Mouse (Mus musculus) embryo, embryonic 10.5 days (tissue): Measurements from ENCODE around the gene Senp3.
A peak's percentile ranks its signal among the peaks of the same experiment; 100 is the strongest.

Experiments
- DNase-seq: peaks from one replicate; pipeline ENCODE4 v3.0.0-alpha.2; 2015; ENCODE audit warnings: low spot score

Senp3 gene

DNA sequence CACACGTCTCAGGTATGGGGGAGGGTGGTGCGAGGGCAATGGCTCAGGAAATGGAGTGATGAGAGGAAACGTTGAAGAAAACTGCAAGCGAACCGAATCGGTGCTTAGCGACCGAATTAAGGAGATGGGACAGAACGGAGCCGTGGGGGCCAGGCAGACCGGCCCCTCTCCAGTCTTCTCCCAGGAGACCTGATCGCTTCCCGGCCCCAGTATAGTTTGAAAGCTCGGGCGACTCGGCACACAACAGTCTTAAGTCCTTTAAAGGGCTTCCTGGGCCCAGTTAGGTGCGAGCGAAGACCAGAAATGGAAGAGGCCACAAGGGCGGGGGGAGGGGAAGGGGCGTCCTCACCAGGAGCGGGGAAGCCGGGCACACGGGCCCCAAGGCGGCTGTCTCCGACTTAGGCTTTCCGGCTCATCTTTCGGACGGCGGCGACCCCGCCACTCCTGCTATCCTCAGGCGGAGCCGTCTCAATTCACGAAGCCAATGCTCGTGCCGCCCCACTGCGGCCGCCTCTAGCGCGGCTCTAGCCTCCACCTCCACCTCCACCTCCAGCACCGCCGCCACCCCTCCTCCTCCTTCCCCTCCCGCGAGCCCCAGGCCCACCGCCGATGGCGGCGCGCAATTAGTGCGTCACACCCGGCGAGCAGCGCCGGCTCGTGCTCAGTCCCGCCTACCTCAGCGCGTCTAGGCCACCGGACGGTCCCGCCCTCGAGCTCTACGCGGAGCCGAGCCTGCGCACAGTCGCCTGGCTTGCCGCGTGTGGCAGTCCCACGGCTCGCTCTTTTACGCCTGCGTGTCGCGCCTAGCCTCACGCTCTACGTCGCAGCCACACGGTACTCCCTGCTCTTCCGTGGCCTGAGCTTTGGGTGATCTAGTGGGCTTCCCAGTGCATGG is at the start of gene Senp3:
Gene Senp3, minus strand, starts transcription at position 771 of the 895 bp plus-strand sequence.
- DNase-seq = peak; percentile 97

DNA sequence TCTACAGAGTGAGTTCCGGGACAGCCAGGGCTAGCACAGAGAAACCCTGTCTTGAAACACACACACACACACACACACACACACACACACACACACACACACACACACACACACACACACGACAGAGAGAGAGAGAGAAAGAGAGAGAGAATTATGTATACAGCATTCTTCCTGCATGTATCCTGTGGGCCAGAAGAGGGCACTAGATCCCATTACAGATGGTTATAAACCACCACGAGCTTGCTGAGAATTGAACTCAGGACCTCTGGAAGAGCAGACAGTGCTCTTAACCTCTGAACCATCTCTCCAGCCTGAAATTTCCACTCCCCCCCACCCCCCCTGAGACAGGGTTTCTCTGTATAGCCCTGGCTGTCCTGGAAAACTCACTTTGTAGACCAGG is 49.5 kb upstream of the Senp3 start:
- peak; percentile 16 for DNase-seq

DNA sequence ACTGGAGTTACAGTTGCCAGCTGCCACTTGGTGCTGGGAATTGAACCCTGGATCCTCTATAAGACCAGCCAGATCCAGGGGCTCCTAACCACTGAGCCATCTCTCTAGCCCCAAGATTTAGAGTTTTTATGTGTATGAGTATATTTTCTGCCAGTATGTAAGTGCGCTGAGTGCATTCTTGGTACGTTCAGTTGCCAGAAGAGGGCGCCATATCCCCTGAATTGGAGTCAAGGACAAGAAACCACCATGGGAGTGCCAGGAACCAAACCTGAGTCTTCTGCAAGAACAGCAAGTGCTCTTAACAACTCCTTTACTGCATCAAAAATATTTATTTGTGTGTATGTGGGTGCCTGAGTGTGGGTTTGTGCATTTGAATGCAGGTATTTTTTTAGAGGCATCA is 47.2 kb upstream of the Senp3 start:
- peak; percentile 77 for DNase-seq

DNA sequence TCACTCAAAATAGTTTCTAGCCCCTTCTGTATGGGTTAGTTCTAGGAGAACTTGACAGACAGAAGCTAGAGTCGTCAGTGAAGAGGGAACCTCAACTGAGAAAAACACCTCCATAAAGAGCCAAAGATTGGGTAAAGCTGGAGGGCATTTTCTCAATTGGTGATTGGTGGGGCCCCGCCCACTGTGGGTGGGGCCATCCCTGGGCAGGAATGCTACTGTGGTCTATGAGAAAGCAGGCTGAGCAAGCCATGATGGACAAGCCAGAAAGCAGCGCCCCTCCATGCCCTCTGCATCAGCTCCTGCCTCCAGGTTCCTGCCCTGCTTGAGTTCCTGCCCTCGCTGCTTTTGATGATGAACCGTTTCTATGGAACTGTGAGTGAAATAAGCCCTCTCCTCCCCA is 44.1 kb upstream of the Senp3 start:
- peak; percentile 17 for DNase-seq

DNA sequence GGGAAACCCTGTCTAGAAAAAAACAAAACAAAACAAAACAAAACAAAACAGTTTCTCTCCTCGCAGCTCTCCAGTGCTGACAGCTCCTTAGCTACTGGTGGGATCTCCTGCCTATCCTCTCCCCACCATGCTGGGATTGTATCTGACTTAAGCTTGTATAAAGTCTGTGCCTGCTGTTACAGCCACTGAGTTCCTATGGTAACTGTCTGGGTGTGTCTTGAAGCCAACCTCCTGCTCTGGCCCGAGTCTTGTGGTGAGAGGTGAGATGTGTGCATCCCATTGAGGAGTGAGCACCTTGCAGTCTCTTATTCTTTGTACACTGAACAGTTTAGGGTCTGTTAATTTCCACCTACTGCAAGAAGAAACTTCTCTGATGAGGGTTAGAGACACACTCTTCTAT is 41.2 kb upstream of the Senp3 start:
- no peak for DNase-seq

DNA sequence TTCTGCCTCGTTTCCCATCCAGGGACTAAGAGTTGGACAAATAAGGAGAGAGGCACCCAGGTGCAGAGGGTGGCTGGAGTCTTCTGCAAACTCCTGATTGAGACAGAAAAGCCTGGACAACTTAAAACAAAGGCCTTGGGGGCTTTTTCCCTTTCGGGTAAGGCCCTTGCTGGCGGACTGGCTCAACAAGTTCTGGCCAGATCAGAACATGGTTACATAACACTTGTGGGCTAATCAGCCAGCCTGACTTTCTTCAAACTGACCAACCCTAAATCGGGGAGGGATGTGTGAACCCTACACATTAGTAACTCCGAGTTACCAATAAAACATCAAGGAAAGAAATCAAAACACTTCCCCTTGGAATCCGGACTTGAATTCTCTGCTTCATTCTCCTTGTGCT is 39.0 kb upstream of the Senp3 start:
- no peak for DNase-seq

DNA sequence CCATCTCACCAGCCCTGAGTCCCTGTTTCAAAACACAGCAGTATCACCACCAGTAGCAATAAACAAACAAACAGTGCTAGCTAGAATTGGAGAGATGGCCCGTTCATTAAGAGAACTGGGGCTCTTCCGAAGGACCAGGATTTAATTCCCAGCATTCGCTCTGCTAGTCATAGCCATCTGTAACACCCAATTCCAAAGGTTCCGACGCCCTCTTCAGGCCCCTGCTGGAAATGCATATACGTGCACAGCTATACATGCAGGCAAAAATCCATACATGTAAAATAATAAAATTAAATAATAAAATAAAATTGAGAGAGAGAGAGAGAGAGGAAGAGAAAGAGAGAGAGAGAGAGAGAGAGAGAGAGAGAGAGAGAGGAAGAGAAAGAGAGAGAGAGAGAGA is 37.5 kb upstream of the Senp3 start:
- peak; percentile 17 for DNase-seq

DNA sequence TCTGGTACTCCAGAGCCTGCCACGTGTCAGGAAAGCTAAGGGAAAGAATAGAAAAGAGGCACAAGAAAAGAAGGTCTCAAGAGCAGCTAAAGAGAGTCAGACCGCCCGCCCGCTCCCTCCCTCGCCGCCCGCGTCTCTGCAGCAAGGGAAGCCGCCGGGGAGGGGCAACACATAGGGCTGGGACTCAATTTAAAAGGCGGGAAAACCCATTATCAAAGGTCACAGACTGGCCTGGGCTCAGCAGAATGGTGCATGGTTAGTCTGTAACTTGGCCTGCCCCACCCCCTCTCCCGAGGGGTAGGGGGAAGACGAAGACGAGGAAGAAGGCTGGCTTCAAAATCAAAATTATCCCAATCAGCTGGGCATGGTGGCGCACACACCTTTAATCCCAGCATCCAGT is 36.8 kb upstream of the Senp3 start:
- DNase-seq = peak; percentile 38

DNA sequence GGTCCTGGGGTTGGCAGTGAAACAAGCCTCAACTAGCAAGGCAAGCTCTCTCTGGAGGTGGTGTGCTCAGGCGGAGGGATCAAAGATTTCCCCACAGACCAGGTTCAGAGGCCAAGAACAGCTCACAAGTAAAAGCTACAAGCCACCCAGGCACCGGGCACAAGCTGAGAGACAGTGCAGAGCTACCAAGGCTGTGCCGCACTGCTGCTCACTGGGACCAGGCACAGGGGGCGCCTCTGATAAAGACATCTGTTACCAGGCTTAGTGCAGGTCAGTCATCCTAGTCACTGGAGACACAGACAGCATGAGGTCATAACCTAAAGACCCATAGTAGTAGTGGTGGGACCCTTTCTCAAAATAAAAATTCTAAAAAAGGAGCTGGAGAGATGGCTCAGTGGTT is 35.1 kb upstream of the Senp3 start:
- DNase-seq = peak; percentile 6

DNA sequence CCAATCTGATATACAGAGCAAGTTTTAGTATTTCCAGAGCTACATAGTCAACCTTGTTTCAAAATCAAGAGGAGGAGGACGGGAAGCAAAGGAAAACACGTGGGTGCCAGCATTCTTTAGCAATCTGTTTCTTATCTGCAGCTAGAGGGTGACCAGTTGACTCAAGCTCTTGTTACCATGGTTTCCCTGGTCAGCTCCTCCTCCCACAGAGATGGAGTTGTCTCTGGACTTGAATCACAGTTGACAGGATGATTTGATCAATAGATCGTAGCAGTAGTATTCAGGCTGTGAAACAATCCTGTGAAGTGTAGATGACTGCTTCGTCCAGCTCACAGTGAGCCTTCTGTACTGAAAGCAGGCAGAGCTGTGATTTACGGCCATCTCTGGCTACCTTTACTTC is 34.0 kb upstream of the Senp3 start:
- DNase-seq = peak; percentile 72

DNA sequence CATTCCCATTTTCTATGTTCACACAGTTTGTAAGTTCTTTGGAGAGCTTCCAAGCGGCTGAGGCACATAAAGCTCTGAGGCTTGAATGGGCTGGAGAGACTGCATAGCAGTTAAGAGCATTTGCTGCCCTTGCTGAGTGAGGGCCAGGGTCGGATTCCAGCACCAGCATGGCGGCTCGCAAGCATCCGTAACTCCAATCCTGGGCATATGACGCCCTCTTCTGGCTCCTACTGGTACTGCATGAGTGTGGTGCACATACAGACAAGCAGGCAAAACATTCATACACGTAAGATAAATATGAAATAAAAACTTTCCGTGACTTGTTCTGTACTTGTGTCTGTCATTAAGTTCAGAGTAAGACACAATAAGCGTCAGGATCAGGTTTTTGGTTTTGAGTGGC is 33.6 kb upstream of the Senp3 start:
- peak; percentile 51 for DNase-seq

DNA sequence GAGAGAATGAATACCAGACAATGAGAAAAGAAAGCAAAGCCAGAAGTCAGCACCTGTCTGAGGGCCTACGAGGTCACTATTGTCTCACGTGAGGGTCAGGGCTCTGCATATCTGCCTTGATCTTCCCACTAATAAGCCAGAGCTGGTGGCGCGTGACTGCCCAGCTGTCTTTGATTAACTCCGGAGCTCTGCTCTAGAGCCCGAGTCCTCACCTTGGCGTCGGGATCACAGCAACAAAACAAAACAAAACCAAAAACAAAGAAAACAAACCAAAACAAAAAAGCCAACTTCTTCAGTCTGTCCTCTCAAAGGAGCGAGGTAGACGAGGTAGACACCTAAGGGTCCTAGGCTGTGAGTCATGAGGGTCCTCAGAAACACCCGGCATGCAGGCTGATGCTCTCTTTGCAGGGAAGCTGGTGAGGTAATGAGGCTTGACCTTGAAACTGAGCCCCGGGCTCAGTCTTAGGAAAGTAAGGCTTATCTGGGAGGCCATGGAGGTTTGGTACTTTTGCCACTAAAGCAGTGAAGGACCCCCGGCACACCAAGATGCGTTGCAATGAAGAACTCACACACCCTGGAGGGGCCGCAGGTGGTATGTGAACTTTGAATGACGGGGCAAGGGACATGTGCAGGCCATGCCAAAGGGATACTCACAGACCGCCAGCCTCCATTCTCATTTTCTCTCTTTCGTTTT is 32.9 kb upstream of the Senp3 start:
- peak; percentile 76 for DNase-seq

DNA sequence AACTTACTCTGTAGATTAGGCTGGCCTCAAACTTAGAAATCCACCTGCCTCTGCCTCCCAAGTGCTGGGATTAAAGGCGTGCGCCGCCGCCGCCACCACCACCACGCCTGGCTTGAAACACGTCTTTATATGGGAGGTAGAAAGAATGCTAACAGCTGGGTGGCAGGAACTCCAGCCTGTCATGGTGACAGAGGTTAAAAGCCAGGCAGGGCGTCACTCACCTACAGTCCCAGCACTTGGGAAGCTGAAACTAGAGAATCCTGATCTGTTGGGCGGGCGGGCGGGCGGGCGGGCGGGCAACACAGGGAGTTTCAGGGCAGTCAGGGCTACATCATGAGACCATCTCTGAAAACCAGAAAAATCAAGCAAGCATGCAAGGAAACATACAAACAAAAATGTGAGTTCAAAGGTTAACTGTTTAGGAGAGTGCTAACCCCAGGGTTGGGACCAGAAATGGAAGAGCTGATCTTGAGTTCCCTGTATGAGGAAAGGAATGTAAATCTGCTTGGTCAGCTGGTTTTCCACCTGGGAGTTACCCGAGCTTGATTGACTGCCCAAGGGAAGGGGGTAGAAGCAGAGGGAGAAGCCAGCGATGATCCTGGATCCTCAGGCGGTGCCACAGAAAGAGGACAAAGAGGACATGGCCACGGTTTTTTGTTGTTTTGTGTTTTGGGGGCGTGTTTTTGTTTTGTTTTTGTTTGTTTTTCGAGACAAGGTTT is 31.2 kb upstream of the Senp3 start:
- DNase-seq = peak; percentile 48

DNA sequence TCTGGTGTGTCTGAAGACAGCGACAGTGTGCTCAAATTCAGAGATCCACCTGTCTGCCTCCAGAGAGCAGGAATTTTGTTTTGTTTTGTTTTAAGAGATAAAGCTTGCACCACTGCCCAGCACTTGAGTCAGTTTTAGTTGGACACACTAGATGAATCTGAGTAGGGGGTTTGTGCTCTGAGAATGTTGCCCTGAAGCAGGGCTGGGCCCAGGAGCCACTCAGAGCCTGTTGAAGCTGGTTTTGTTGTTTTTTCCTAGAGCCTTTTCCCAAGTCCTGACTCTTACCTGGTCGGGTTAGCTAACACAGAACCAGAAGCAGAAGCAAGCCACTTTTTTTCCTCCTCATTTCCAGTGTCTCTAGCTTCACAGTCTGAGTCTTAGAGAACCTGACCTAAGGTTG is 29.2 kb upstream of the Senp3 start:
- DNase-seq = no peak

DNA sequence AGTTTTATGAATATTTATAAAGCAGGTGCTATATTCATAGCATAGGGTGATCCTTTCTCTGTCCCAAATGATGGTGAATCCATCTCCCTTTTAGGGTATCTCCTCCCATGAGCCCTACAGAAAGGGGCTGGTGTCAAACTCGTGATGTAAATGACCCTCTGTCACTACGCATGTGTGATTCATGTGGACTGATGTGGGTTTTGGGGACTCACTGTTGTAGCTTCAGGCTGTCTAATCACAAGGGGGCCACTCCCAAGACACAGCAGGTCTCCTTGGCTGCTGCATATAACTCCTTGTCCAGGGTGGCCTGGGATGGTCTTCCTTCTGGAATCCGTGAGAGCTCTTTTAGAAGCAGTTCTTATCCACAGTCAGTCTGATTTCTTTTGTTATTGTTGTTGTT is 28.6 kb upstream of the Senp3 start:
- no peak for DNase-seq

DNA sequence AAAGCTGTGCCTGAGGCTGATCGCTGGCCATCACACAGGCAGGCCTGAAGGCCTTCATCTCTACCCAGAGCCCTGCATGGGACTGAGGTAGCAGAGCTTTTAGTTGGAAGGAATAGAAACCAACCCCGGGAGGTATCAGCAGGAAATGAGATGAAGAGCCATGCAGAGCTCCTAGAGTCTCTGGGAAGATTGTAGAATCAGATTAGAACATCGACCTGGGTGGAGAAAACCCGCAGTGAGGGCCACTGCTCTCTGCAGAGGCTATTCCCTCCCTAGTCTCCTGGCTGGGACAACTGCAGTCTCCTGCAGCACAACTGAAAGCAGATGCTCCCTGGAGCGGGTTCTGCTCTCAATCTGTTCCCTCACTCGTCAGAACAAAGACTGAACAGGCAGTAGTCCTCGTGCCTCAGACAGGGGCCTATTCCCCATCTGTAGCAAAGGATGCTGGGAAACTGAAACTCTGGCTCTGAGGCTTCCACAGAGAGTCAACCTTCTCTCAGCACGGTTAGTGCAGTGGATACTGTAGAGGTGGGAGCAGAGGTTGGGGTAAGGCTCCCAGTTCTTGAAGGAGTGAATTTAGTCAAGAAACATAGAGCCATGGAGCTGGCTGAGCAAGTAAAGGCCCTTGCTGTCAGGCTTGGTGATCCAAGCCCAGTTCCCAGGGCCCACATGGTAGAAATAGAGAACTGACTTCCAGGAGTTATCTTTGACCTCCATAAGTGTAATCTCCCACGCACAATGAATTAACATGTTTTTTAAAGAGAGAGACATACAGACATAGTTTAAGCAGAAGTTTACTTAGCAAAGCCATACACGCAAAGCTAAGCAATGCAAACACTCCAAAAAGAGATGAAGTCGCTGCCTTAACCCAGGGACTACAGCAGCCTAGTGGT is 27.9 kb upstream of the Senp3 start:
- no peak for DNase-seq

DNA sequence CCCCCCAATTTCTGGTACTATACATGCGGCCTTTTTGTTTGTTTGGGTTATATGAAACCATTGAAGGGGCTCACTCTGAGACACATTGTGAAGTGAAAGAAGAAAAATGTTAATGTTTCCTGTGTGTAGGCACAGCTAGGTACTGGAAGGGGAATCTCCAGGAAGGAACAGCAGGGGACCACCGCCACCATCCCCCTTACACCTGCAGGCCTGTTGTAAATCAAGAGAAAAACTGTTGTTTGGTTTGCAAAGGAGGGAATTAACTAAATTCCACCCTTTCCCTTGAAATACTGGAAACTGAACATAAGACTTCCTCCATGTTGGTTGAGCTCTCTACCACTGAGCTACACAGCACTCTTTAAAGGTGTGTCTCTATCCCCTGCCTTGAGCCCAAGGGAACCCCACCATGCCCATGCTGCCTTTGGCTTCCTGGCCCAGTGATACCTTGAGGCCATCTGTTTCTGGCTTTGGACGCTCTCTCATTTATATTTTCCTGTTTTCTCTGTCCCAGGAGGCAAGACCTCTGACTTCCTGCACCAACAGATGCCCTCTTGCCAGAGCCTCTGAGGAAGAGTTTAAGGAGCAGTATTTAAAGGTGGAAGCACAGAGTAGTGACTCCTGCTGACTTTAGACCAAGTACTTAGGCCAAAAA is 26.9 kb upstream of the Senp3 start:
- DNase-seq = no peak

DNA sequence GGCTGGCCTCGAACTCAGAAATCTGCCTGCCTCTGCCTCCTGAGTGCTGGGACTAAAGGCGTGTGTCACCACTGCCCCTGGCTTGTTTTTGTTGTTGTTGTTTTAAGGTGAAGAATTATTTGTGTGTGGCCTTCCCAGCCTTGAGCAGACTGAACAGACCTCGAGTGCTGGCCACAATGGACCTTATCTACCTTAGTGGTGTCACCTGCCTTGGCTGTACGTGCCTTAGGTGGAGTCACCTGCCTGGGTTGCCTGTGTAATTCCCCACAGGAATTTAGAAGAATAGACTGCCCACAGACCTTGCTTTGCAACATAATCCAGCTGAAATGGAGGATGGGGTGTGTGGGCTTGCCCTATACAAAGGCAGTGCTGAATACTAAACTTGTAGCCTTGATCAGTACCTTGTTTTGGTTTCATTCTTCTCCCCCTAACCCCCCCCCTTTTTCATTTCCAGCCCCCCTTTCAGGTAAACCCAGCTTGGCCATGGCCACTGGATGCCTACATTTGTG is 26.0 kb upstream of the Senp3 start:
- no peak for DNase-seq

DNA sequence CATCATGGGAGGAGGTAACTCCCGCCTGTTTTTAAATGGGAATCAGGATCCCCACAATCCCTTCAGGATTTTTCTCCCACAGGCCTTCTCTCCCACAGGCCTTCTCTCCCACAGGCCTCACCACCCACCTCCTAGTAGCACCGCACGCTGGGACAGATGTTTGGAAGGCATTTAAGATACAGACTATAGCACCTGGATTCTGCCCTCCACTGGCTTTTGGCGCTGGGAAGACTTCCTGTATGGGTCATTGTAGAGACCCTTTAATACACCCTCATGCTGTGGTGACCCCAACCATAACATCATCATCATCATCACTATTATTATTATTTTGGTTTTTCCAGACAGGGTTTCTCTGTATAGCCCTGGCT is 25.6 kb upstream of the Senp3 start:
- no peak for DNase-seq

DNA sequence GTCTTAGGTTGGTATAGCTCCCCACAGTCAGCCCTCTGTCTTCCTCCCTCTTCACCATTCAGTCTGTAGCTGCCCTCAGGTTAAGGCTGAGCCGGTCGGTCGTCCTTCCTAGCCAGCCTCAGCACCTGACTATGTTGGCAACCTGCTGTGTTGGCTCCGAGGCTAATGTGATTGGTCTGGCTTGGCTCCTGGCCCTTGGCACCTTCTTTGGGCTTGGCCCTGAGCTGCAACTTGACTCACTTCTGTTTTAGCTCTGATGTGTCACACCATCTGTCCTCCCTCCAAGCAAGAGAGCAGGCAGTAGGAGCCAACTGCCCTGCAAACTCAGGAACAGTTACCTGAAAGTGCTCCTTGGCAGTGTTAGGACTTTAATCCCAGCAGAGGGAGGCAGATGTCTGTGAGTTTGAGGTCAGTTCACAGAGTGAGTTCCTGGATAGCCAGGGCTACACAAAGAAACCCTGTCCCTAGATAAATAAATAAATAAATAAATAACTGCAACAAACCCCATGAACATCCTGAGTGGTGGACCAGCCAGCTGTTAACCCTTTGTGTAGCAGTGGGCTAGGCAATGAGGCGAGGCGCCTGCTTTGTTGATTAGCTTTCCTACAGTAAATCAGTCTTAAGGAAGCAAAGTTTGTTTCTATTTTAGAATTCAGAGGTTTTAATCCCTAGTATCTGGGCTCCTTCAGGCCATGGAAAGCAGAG is 25.0 kb upstream of the Senp3 start:
- no peak for DNase-seq

DNA sequence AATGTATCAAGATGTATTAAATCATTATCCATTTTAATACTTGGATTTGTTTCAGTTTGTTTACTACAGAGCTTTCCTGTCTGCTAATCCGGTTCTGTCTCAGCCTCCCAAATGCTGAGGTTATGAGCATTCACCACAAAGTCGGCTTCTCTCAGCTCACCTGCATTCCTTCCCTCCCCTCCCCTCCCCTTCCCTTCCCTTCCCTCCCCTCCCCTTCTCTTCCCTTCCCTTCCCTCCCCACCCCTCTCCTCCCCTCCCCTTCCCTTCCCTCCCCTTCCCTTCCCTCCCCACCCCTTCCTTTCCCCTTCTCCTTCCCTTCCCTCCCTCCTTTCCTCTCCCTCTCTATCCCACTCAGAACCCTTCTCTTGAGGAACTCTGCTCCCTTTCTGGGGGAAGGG is 22.7 kb upstream of the Senp3 start:
- DNase-seq = no peak
